Mouse (Mus musculus) bone marrow, adult 2 months (tissue): ENCODE measurements around the gene Taok3.

Experiments
- CTCF ChIP-seq: fragments of 200-500 bp; IDR thresholded peaks from 2 replicates; pipeline ENCODE4 v1.5.1; 2011; ENCODE audit warnings: low read length, control low read depth; ENCODE audit not compliant: control insufficient read depth, insufficient read depth
- POLR2A ChIP-seq: fragments of 200-500 bp; IDR thresholded peaks from 2 replicates; pipeline ENCODE4 v1.6.1; 2011; ENCODE audit warnings: low read depth, mild to moderate bottlenecking, control low read depth, low read length, borderline replicate concordance; ENCODE audit not compliant: control insufficient read depth

- TF ChIP-seq POLR2A, result no peak
- no peak for TF ChIP-seq CTCF
Measured at GRCm38 (mm10) chr5:117305754-117306153, 185.8 kb downstream of the Taok3 start.
